Mouse (Mus musculus): Measurements from ENCODE around the gene Selenoh. TPM values are rescaled to one million over a fixed set of nuclear protein-coding genes. Genes with fewer than 3 reads are reported as not detected.

Gene Selenoh
- polyA plus RNA-seq, 1 experiment from 2014 or later = 102 TPM

- Histone ChIP-seq H3K9me3 (ENCODE audit: low read length) (no peaks in the 10 kb centered on the region), H3K4me2 (replicated peaks; ENCODE audit: low read depth, low read length) (no peak overlapping the region), H3K4me3 (ENCODE audit: low read depth, low read length) (no peak overlapping the region), H3K4me1 (ENCODE audit: insufficient read depth, low read depth, low read length) (no peaks in the 10 kb centered on the region), H3K9ac (replicated peaks; ENCODE audit: low read depth) (no peak overlapping the region), H3K36me3 (ENCODE audit: insufficient read depth, low read length) (peaks cover 24% of the 10 kb centered on the region), H3K27ac (ENCODE audit: low read length) (0 out of 2 replicates have a peak overlapping the region, but pooled peaks have one; percentile 12), H3K27me3 (replicated peaks; ENCODE audit: insufficient read depth, low read length) (no peaks in the 10 kb centered on the region)
- ATAC-seq (peak; percentile 50; the same call in 1 of the 2 replicates), DNase-seq (ENCODE audit: low spot score) (peak; percentile 21)
- WGBS = 62% methylated on average over 5 of the region's 5 CpGs
- no peak for TF ChIP-seq EP300 (IDR thresholded peaks at IDR 0.05)
- TF ChIP-seq CTCF (IDR thresholded peaks at IDR 0.05) = no peak
Measured at GRCm38 (mm10) chr2:84695007-84695695, 24.6 kb upstream of the Selenoh start.

GRCm38 (mm10) chr2:84690050-84690449 lies 19.5 kb upstream of the Selenoh start:
- H3K27ac ChIP-seq (ENCODE audit: low read length) = no peak overlapping the region
- no peak overlapping the region for H3K4me2 ChIP-seq (replicated peaks; ENCODE audit: low read depth, low read length)
- peaks cover 42% of the 10 kb centered on the region for H3K36me3 ChIP-seq (ENCODE audit: insufficient read depth, low read length)
- H3K4me1 ChIP-seq (ENCODE audit: insufficient read depth, low read depth, low read length) = no peaks in the 10 kb centered on the region
- WGBS = 84% methylated on average over 12 of the region's 12 CpGs
- no peak overlapping the region for H3K9ac ChIP-seq (replicated peaks; ENCODE audit: low read depth)
- no peak overlapping the region for H3K4me3 ChIP-seq (ENCODE audit: low read depth, low read length)
- no peaks in the 10 kb centered on the region for H3K9me3 ChIP-seq (ENCODE audit: low read length)
- DNase-seq (ENCODE audit: low spot score) (no peak), ATAC-seq (no peak)
- no peak for TF ChIP-seq EP300 (IDR thresholded peaks at IDR 0.05)
- no peak for TF ChIP-seq CTCF (IDR thresholded peaks at IDR 0.05)
- H3K27me3 ChIP-seq (replicated peaks; ENCODE audit: insufficient read depth, low read length) = no peaks in the 10 kb centered on the region

- no peak for DNase-seq (ENCODE audit: low spot score)
- WGBS = 76% methylated on average over 2 of the region's 2 CpGs
- ATAC-seq = no peak
- H3K4me1 ChIP-seq (ENCODE audit: insufficient read depth, low read depth, low read length) = no peaks in the 10 kb centered on the region
- H3K27me3 ChIP-seq (replicated peaks; ENCODE audit: insufficient read depth, low read length) = no peaks in the 10 kb centered on the region
- H3K4me2 ChIP-seq (replicated peaks; ENCODE audit: low read depth, low read length) = no peak overlapping the region
- H3K36me3 ChIP-seq (ENCODE audit: insufficient read depth, low read length) = peaks cover 37% of the 10 kb centered on the region
- TF ChIP-seq EP300 (IDR thresholded peaks at IDR 0.05) = no peak
- TF ChIP-seq CTCF (IDR thresholded peaks at IDR 0.05) = no peak
- H3K27ac ChIP-seq (ENCODE audit: low read length) = no peak overlapping the region
- no peak overlapping the region for H3K4me3 ChIP-seq (ENCODE audit: low read depth, low read length)
- no peaks in the 10 kb centered on the region for H3K9me3 ChIP-seq (ENCODE audit: low read length)
- no peak overlapping the region for H3K9ac ChIP-seq (replicated peaks; ENCODE audit: low read depth)
Measured at GRCm38 (mm10) chr2:84688080-84688844, 17.7 kb upstream of the Selenoh start.

- H3K27me3 ChIP-seq (replicated peaks; ENCODE audit: insufficient read depth, low read length) = no peaks in the 10 kb centered on the region
- 53% methylated on average over 6 of the region's 6 CpGs for WGBS
- H3K4me3 ChIP-seq (ENCODE audit: low read depth, low read length) = no peak overlapping the region
- H3K9ac ChIP-seq (replicated peaks; ENCODE audit: low read depth) = no peak overlapping the region
- DNase-seq (ENCODE audit: low spot score) = no peak
- TF ChIP-seq EP300 (IDR thresholded peaks at IDR 0.05) = no peak
- no peak for TF ChIP-seq CTCF (IDR thresholded peaks at IDR 0.05)
- H3K4me2 ChIP-seq (replicated peaks; ENCODE audit: low read depth, low read length) = no peak overlapping the region
- no peaks in the 10 kb centered on the region for H3K9me3 ChIP-seq (ENCODE audit: low read length)
- H3K36me3 ChIP-seq (ENCODE audit: insufficient read depth, low read length) = peaks cover 9% of the 10 kb centered on the region
- ATAC-seq = no peak
- no peaks in the 10 kb centered on the region for H3K4me1 ChIP-seq (ENCODE audit: insufficient read depth, low read depth, low read length)
- no peak overlapping the region for H3K27ac ChIP-seq (ENCODE audit: low read length)
Measured at GRCm38 (mm10) chr2:84682605-84683183, 12.1 kb upstream of the Selenoh start.

GRCm38 (mm10) chr2:84679016-84679415 lies 8.4 kb upstream of the Selenoh start, which contains the start of gene Tmx2:
Gene Tmx2 (minus strand): TSS chr2:84679140.
- Histone ChIP-seq H3K9me3 (ENCODE audit: low read length) (no peaks in the 10 kb centered on the region), H3K4me3 (ENCODE audit: low read depth, low read length) (peak within 1 kb of the TSS; percentile 85), H3K4me1 (ENCODE audit: insufficient read depth, low read depth, low read length) (no peaks in the 10 kb centered on the region), H3K27me3 (replicated peaks; ENCODE audit: insufficient read depth, low read length) (no peaks in the 10 kb centered on the region), H3K9ac (replicated peaks; ENCODE audit: low read depth) (peak within 1 kb of the TSS; percentile 84), H3K4me2 (replicated peaks; ENCODE audit: low read depth, low read length) (peak within 1 kb of the TSS; percentile 93), H3K36me3 (ENCODE audit: insufficient read depth, low read length) (no peaks in the 10 kb centered on the region), H3K27ac (ENCODE audit: low read length) (peak within 1 kb of the TSS; percentile 76)
- TF ChIP-seq CTCF (IDR thresholded peaks at IDR 0.05) (no peak), EP300 (IDR thresholded peaks at IDR 0.05) (no peak)
- WGBS = 15% methylated on average over 8 of the region's 8 CpGs
- DNase-seq (ENCODE audit: low spot score) (no peak), ATAC-seq (no peak)
